ENCODE assay signal across 8 mouse cellular contexts in genomic region chr6:140624096-140625051, GRCm38 (mm10). TPM values are rescaled to one million over a fixed set of nuclear protein-coding genes. Genes with fewer than 3 reads are reported as not detected.
DNase-seq lines count a peak whose midpoint lies in the region; ATAC-seq lines count a peak whose summit lies in the region.

No protein-coding gene starts in this region.

- peak overlapping the region; percentile 98 for H3K9ac ChIP-seq in embryonic facial prominence, embryonic 11.5 days (replicated peaks; ENCODE audit: low read length)

- under 1% methylated on average over 75 of the region's 80 CpGs for WGBS in embryonic facial prominence, embryonic 11.5 days
- WGBS in heart, embryonic 10.5 days = under 1% methylated on average over 80 of the region's 80 CpGs
- under 1% methylated on average over 79 of the region's 80 CpGs for WGBS in macrophage (ENCODE audit: missing documents)

- no peaks in the 10 kb centered on the region for H3K27me3 ChIP-seq in embryonic facial prominence, embryonic 11.5 days (ENCODE audit: control insufficient read depth, insufficient read depth, low read length)
- H3K27me3 ChIP-seq in heart, embryonic 10.5 days (ENCODE audit: insufficient read depth, poor library complexity, severe bottlenecking) = no peaks in the 10 kb centered on the region; the same call in 1 of the 2 replicates

- peaks cover 4% of the 10 kb centered on the region for H3K4me1 ChIP-seq in embryonic facial prominence, embryonic 11.5 days (ENCODE audit: control insufficient read depth, insufficient read depth, low read length)
- peaks cover 25% of the 10 kb centered on the region for H3K4me1 ChIP-seq in heart, embryonic 10.5 days

- peaks cover 53% of the 10 kb centered on the region for H3K79me2 ChIP-seq in macrophage (ENCODE audit: inconsistent target)

- DNase-seq in CD4-positive, CD25-positive, alpha-beta regulatory T cell, adult 2 months (ENCODE audit: low read depth, low spot score) = peak; percentile 60
- DNase-seq in adrenal gland, adult 2 months = peak; percentile 47
- peak; percentile 66 for DNase-seq in embryonic facial prominence, embryonic 11.5 days (ENCODE audit: low spot score)
- DNase-seq in heart, embryonic 10.5 days (ENCODE audit: low spot score) = peak; percentile 85
- peak; percentile 54 for DNase-seq in kidney, postnatal 14 days
- peak; percentile 53 for DNase-seq in right cerebral cortex, postnatal 4 days
- DNase-seq in urinary bladder, postnatal 36 days (ENCODE audit: low spot score in 2 of 2) = peak; percentile 25

- H3K4me3 ChIP-seq in embryonic facial prominence, embryonic 11.5 days (ENCODE audit: low read depth, low read length) = peak overlapping the region; percentile 99
- H3K4me3 ChIP-seq in heart, embryonic 10.5 days = peak overlapping the region; percentile 99
- peak overlapping the region; percentile 89 for H3K4me3 ChIP-seq in macrophage (ENCODE audit: inconsistent target)

- peak overlapping the region; percentile 50 for H3K4me2 ChIP-seq in embryonic facial prominence, embryonic 11.5 days (ENCODE audit: low read depth, low read length)

- peak overlapping the region; percentile 89 for H3K27ac ChIP-seq in embryonic facial prominence, embryonic 11.5 days (replicated peaks; ENCODE audit: low read depth, low read length)
- peak overlapping the region; percentile 99 for H3K27ac ChIP-seq in heart, embryonic 10.5 days
- peak overlapping the region; percentile 58 for H3K27ac ChIP-seq in macrophage

- no peaks in the 10 kb centered on the region for H3K36me3 ChIP-seq in embryonic facial prominence, embryonic 11.5 days (replicated peaks; ENCODE audit: control insufficient read depth, insufficient read depth, low read depth, low read length)
- H3K36me3 ChIP-seq in heart, embryonic 10.5 days = no peaks in the 10 kb centered on the region
- H3K36me3 ChIP-seq in macrophage (ENCODE audit: inconsistent target) = no peaks in the 10 kb centered on the region

- ATAC-seq in embryonic facial prominence, embryonic 11.5 days (replicated peaks; ENCODE audit: insufficient number of reproducible peaks, low FRiP score, low TSS enrichment, low read depth) = peak; percentile 22

- H3K9me3 ChIP-seq in embryonic facial prominence, embryonic 11.5 days (replicated peaks; ENCODE audit: control insufficient read depth, low read length) = no peaks in the 10 kb centered on the region
- no peaks in the 10 kb centered on the region for H3K9me3 ChIP-seq in heart, embryonic 10.5 days

RNA-seq across cellular contexts. Expression of gene Aebp2, which starts 1.9 kb away (rescaled TPM):
- total RNA-seq in adrenal gland, adult 2 months (2021) = 10 to 100 TPM; 40.5 to 45.9 TPM
- 18.9 and 19.4 TPM in 2 replicates for polyA plus RNA-seq in adrenal gland, adult 2 months (2012; rRNA removed)
- polyA plus RNA-seq in embryonic facial prominence, embryonic 11.5 days (2014; fragmentation: Nextera tagmentation; extraction: Ambion mirVana) = 11.9 and 13.0 TPM in 2 replicates
- polyA plus RNA-seq in heart, embryonic 10.5 days (2016; fragmentation: Nextera tagmentation; extraction: Ambion mirVana) = 7.0 and 11.0 TPM in 2 replicates
- 100 to 1,000 TPM in 25 of 26 experiments, 10 to 100 TPM in 1; 88.7 to 529 (median 152) TPM for total RNA-seq in macrophage (2018; cell fraction: chromatin; rRNA removed)
- 100 to 1,000 TPM in 1 of 26 experiments, 10 to 100 TPM in 25; 32.7 to 105 (median 40.0) TPM for total RNA-seq in macrophage (2018; cell fraction: cytosol; rRNA removed)
- 100 to 1,000 TPM in 15 of 26 experiments, 10 to 100 TPM in 11; 72.8 to 350 (median 139) TPM for total RNA-seq in macrophage (2018; cell fraction: nucleus; rRNA removed)
- polyA plus RNA-seq in macrophage (2018) = 29.6 to 32.7 TPM (median 32.3 TPM) in 3 replicates

Comparison
In these comparisons a context has a peak if more than half of its experiments do, and no peak if none do; other contexts are left out.
1. Peak in every context shown above with its lines: DNase-seq, ATAC-seq, H3K4me3 ChIP-seq and H3K27ac ChIP-seq.
2. DNase-seq: peak in every context shown above with its lines; median percentile 85 in heart, embryonic 10.5 days; 66 in embryonic facial prominence, embryonic 11.5 days; 60 in CD4-positive, CD25-positive, alpha-beta regulatory T cell, adult 2 months; 54 in kidney, postnatal 14 days; 53 in right cerebral cortex, postnatal 4 days; 47 in adrenal gland, adult 2 months; 25 in urinary bladder, postnatal 36 days.